Mouse (Mus musculus) liver, embryonic 12.5 days (tissue): ENCODE measurements around the gene Tmem126b. TPM values are rescaled to one million over a fixed set of nuclear protein-coding genes. Genes with fewer than 3 reads are reported as not detected.
A peak's percentile ranks its signal among the peaks of the same experiment; 100 is the strongest.

Source experiments
- ATAC-seq: fragments of 200-750 bp; cut with Nextera tagmentation; 2 replicates; pipeline ENCODE4 v1.8.0; 2017; ENCODE audit warnings: moderate number of reproducible peaks, mild to moderate bottlenecking, moderate library complexity
- H3K27ac ChIP-seq: fragments of 300-500 bp; sonication (generic); 2 replicates; pipeline ENCODE4 v1.5.1; 2016; ENCODE audit warnings: mild to moderate bottlenecking
- H3K27me3 ChIP-seq: fragments of 300-500 bp; sonication (generic); replicated peaks from 2 replicates; pipeline ENCODE4 v1.6.1; 2016; ENCODE audit warnings: mild to moderate bottlenecking, moderate library complexity
- H3K36me3 ChIP-seq: fragments of 300-500 bp; sonication (generic); 2 replicates; pipeline ENCODE4 v1.6.1; 2016; ENCODE audit warnings: mild to moderate bottlenecking, moderate library complexity
- H3K4me1 ChIP-seq: fragments of 300-500 bp; sonication (generic); 2 replicates; pipeline ENCODE4 v1.6.1; 2016
- H3K4me2 ChIP-seq: fragments of 300-500 bp; sonication (generic); 2 replicates; pipeline ENCODE4 v1.6.1; 2016; ENCODE audit warnings: mild to moderate bottlenecking, moderate library complexity
- H3K4me3 ChIP-seq: fragments of 300-500 bp; sonication (generic); 2 replicates; pipeline ENCODE4 v1.5.1; 2016; ENCODE audit warnings: mild to moderate bottlenecking, moderate library complexity
- H3K9ac ChIP-seq: fragments of 300-500 bp; sonication (generic); 2 replicates; pipeline ENCODE4 v1.6.1; 2016; ENCODE audit warnings: mild to moderate bottlenecking, moderate library complexity
- H3K9me3 ChIP-seq: fragments of 300-500 bp; sonication (generic); replicated peaks from 2 replicates; pipeline ENCODE4 v1.6.1; 2016; ENCODE audit warnings: mild to moderate bottlenecking, moderate library complexity
- WGBS: fragments of 180-500 bp; shearing (Covaris S2); methylation state at CpG from one replicate; pipeline ENCODE4 v1.1.7; 2016; ENCODE audit not compliant: insufficient replicate concordance; 5-methylcytosine and 5-hydroxymethylcytosine counted together
- polyA plus RNA-seq: library from polyadenylated mRNA; unstranded; fragments of >200 nt; fragmentation: Nextera tagmentation; extraction: Ambion mirVana; gene quantifications from 2 replicates; pipeline ENCODE4 v1.2.1, GENCODE M21; 2016

The Tmem126b gene
- polyA plus RNA-seq, 1 experiment from 2014 or later: 15.7 TPM

DNA sequence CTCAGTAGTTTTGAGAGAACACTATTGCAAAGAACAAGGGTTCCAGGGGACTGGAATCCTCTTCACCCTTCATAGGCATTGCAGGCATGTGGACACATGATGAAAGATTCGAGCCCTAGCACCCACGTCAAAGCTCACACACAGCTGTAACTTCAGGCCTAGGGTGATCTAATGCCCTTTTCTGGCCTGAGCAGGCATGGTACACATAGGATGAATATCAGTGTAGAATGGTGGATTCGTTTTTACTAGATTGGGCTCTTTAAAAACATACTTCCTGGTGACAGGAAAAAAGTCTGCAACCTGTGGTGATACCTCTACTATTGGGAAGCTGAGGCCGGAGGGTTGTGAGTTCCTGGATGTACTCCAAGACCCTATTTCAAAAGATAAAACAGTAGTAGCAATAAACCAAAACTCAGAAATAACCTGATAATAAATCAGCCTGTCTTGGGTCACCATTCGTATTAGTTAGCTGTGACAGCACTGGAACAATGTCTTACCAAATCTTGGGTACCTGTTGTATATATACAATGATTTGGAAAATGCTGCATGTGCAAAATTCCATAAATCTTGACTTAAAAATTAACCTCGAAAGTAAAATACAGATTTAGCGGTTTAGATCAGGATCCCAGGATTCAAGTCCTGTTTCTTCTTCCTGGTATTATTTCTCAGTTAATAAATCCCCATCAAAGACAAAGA lies 19.5 kb downstream of the Tmem126b start:
- Histone ChIP-seq H3K9ac (peak overlapping the region; percentile 75), H3K36me3 (peaks cover 30% of the 10 kb centered on the region), H3K27me3 (no peaks in the 10 kb centered on the region; the same call in 1 of the 2 replicates), H3K4me1 (peaks cover 31% of the 10 kb centered on the region), H3K27ac (peak overlapping the region; percentile 87), H3K9me3 (no peaks in the 10 kb centered on the region), H3K4me3 (peak overlapping the region; percentile 78), H3K4me2 (peak overlapping the region; percentile 80)
- WGBS: 25% methylated on average over 7 of the region's 7 CpGs
- ATAC-seq: no peak

DNA sequence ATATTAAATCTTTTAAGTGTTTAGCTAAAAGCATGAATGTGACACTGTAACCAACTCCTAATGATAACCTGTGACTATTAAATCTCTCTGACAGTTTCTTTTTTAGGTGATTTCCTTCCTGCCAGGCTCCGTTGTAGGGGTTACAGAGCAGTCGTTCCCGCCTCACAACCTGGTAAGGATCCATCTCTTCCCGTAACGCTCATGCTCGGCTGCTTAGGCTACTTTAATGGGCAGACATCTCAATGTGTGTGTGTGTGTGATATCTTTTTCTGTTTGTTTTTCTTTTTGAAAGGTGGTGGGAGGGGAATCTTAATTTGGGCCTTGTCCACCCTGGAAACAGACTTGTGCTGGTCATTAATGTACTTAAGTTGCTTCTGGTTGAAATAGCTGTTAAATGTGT lies 31.6 kb downstream of the Tmem126b start:
- H3K4me1 ChIP-seq: peaks cover 6% of the 10 kb centered on the region; the same call in 1 of the 2 replicates
- no peaks in the 10 kb centered on the region for H3K27me3 ChIP-seq
- under 1% methylated on average over 6 of the region's 6 CpGs for WGBS
- peak overlapping the region; percentile 87 for H3K4me2 ChIP-seq
- no peak for ATAC-seq
- no peaks in the 10 kb centered on the region for H3K9me3 ChIP-seq
- peak overlapping the region; percentile 98 for H3K4me3 ChIP-seq
- H3K9ac ChIP-seq: peak overlapping the region; percentile 99
- H3K27ac ChIP-seq: peak overlapping the region; percentile 95
- H3K36me3 ChIP-seq: peaks cover 23% of the 10 kb centered on the region

DNA sequence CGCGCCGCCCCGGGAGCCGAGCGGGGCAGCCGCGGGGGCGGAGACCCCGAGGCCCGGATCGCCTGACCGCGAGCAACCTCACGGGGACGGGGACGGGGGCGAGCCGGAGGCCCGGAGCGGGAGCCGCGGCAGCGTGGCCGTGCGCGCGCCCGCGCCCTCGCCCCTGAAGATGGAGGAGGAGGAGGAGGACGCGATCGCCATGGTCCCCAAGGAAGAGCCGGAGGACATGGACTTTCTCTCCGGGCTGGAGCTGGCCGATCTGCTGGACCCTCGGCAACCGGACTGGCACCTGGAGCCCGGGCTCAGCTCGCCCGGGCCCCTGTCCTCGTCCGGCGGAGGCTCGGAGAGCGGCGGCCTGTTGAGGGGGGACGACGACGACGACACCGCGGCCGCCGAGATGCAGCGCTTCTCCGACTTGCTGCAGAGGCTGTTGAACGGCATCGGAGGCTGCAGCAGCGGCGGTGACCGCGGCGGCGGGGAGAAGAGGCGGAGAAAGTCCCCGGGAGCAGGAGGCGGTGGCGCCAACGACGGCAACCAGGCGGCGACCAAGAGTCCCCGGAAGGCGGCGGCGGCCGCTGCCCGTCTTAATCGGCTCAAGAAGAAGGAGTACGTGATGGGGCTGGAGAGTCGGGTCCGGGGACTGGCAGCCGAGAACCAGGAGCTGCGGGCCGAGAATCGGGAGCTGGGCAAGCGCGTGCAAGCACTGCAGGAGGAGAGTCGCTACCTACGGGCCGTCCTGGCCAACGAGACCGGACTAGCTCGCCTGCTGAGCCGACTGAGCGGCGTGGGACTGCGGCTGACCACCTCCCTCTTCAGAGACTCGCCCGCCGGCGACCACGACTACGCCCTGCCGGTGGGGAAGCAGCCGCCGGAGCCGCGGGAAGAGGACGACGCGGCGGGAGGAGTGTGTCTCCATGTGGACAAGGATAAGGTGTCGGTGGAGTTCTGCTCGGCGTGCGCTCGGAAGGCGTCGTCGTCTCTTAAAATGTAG lies 32.4 kb downstream of the Tmem126b start:
- Histone ChIP-seq H3K36me3 (peaks cover 19% of the 10 kb centered on the region), H3K9me3 (no peaks in the 10 kb centered on the region), H3K9ac (peak overlapping the region; percentile 99), H3K4me3 (peak overlapping the region; percentile 98), H3K4me2 (peak overlapping the region; percentile 87), H3K4me1 (peaks cover 6% of the 10 kb centered on the region; the same call in 1 of the 2 replicates), H3K27ac (peak overlapping the region; percentile 95), H3K27me3 (no peaks in the 10 kb centered on the region)
- WGBS: under 1% methylated on average over 123 of the region's 123 CpGs
- peak; percentile 69 for ATAC-seq

DNA sequence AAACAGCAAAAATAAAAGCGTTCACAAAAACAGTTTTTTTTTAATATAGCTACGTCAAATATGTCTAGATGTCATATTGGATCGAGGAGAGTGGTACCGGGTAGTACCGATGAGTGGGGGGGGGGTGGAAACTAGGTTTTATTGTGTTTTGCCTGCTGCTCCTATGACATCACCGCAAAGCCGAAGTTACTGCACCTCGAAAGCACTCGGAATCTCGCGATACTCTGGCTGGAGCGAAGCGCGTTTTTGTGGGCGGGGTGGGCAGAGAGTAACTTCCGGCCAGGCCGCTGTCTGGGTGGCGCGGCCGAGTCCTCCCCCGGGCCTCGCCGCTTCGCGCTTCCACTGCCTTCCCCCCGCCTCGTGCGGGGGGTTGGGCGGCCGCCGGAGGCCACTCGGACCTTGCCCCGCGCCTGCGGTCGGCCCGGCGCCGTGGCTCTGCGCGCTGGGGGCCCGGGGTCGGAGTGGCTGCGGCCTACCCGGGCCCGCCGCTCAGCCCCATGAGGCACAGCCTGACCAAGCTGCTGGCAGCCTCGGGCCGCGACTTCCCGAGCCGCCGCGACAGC lies 33.2 kb downstream of the Tmem126b start, which contains the start of gene Crebzf:
Gene Crebzf, plus strand, starts transcription at position 212 of the 563 bp plus-strand sequence.
- Histone ChIP-seq H3K4me1 (peaks cover 6% of the 10 kb centered on the region; the same call in 1 of the 2 replicates), H3K4me2 (peak within 1 kb of the TSS; percentile 87), H3K27ac (peak within 1 kb of the TSS; percentile 95), H3K27me3 (no peaks in the 10 kb centered on the region), H3K36me3 (peaks cover 13% of the 10 kb centered on the region), H3K4me3 (peak within 1 kb of the TSS; percentile 98), H3K9me3 (no peaks in the 10 kb centered on the region), H3K9ac (peak within 1 kb of the TSS; percentile 99)
- ATAC-seq: peak; percentile 92
- WGBS: under 1% methylated on average over 52 of the region's 54 CpGs

DNA sequence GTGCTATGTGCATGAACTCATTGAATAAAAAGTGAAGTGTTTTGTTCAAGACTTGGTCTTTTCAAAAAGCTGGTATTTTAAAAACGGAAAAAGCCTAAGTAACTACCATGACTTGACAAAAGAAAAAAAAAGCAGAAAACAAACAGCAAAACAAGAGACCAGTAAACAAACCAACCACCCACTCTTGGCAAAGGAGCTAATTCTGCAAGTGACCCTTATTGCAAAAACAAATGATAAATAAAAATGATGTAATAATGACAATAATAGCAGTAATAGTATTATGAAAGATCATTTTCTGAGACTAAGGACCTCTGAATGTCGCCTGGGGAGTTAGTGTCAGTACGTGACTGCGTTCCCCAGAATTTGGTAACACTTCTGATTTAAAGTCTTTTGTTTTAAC lies 33.7 kb downstream of the Tmem126b start:
- Histone ChIP-seq H3K27me3 (no peaks in the 10 kb centered on the region), H3K9me3 (no peaks in the 10 kb centered on the region), H3K27ac (peak overlapping the region; percentile 78), H3K4me1 (peaks cover 4% of the 10 kb centered on the region; the same call in 1 of the 2 replicates), H3K9ac (peak overlapping the region; percentile 99), H3K4me3 (peak overlapping the region; percentile 98), H3K4me2 (peak overlapping the region; percentile 87), H3K36me3 (peaks cover 8% of the 10 kb centered on the region)
- WGBS: 15% methylated on average over 4 of the region's 4 CpGs
- ATAC-seq: no peak

DNA sequence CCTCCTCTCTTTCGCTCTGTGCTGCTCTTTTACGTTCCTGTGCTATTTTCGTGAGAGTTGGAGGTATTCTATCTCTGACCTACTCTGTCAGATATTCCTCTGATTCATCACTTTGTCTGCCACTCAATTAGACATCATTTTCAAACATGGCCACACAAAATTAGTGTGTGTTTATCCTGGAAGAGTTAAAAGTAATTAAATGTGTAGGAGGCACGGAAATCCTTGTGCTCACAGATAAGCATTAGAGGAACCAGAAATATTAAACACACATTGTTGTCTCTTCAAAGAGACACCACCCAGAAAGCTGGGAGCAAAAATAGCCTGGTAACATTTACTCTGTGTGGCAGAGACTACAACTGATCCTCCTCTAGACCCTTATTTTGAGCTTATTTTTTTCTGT lies 35.8 kb downstream of the Tmem126b start:
- 81% methylated on average over 4 of the region's 4 CpGs for WGBS

DNA sequence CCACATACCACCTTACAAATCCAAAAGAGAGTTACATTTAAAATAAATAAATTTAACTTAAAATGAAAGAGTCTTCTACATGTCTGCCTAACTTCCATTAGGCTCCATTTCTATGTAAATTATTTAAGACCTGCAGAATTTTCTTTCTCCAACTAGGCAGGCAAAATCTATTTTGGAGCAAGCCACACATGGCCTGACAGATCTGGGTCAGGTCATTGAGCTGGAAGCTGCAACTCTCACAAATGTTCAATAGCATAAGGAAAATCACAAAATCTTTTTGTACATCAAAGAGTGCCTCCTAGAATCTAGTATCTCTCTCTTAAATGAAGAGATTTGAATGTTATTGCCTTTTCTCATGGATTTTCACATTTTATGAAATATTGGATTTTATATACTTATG lies 43.6 kb downstream of the Tmem126b start:
- Histone ChIP-seq H3K9ac (no peak overlapping the region), H3K27me3 (peaks cover 2% of the 10 kb centered on the region; the same call in 1 of the 2 replicates), H3K27ac (no peak overlapping the region), H3K4me2 (no peak overlapping the region), H3K9me3 (no peaks in the 10 kb centered on the region), H3K4me1 (no peaks in the 10 kb centered on the region), H3K4me3 (no peak overlapping the region), H3K36me3 (no peaks in the 10 kb centered on the region)
- ATAC-seq: no peak

More for the DNA sequence above, 35.8 kb downstream of the Tmem126b start:
- Histone ChIP-seq H3K9me3 (no peaks in the 10 kb centered on the region), H3K9ac (no peak overlapping the region), H3K4me1 (no peaks in the 10 kb centered on the region), H3K27me3 (no peaks in the 10 kb centered on the region), H3K4me2 (no peak overlapping the region), H3K36me3 (0 out of 2 replicates have a peak, but pooled peaks cover 3% of the 10 kb centered on the region), H3K4me3 (no peak overlapping the region), H3K27ac (no peak overlapping the region)
- ATAC-seq: no peak

DNA sequence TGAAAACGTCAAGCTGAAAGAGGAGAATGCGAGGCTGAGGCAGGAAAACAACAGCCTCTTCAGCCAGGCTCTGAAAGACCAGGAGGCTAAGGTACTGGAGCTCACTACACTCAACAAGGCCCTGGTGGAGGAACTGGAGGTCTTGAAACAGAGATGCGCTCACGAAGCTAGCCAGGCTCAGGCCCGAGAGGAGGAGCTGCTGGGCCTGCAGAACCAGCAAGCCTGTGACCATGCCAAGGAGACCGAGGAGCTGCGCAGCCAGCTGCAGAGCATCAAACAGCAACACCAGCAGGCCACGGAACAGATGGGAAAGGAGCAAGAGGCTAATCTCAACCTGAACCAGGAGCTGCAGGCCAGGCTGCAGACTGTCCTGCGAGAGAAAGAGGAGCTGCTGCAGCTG lies 48.8 kb downstream of the Tmem126b start:
- peaks cover 8% of the 10 kb centered on the region; the same call in 1 of the 2 replicates for H3K27me3 ChIP-seq
- no peak overlapping the region for H3K27ac ChIP-seq
- no peak overlapping the region for H3K4me3 ChIP-seq
- no peaks in the 10 kb centered on the region for H3K9me3 ChIP-seq
- ATAC-seq: no peak
- WGBS: 45% methylated on average over 9 of the region's 9 CpGs
- no peaks in the 10 kb centered on the region for H3K36me3 ChIP-seq
- peak overlapping the region; percentile 56 for H3K4me2 ChIP-seq
- H3K9ac ChIP-seq: no peak overlapping the region; the same call in 1 of the 2 replicates
- no peaks in the 10 kb centered on the region for H3K4me1 ChIP-seq

DNA sequence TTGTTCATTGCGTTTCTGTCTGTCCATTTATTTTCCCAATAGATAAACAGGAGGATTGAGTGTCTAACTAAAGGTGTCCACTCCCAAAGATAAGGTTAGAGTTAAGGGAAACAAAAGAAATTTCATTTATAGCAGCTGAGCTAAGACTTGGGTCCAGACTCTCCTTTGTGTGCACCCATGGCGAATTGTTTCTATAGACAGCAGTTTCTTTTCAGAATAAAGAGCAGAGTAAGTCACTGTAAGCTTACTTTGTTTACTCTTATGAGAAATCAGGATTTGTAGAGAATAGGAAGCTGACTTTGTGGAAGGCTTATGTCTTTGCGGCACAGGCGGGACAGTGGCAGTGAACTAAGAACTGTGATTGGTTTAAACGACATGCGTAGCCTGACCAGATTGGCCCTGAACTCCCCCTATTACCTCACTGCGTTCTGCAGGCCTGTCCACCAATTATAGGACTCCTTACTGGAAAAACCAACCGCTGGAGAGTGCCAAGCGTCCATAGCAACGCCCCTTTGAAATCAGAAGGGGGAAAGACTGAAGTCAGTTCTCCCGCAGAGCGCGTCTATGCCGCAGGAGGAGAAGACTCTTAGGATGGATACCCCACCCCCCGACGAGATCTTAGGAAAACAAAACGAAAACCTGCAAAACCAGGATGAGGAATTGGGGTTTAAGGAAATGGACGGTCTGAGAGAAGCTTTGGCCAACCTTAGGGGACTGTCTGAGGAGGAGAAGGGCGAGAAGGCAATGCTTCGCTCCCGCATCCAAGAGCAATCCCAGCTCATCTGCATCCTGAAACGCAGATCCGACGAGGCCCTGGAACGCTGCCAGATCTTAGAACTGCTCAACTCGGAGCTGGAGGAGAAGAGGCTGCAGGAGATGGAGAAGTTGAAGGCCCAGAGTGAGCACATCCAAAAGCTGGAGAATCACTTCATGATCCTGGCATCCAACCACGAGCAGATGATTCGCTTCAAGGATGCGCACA lies 49.5 kb downstream of the Tmem126b start, which contains the start of gene Ccdc89:
Gene Ccdc89, plus strand, starts transcription at position 558 of the 982 bp plus-strand sequence.
- H3K4me1 ChIP-seq: no peaks in the 10 kb centered on the region
- no peak within 1 kb of the TSS for H3K27ac ChIP-seq
- peak within 1 kb of the TSS; percentile 56 for H3K4me2 ChIP-seq
- H3K9ac ChIP-seq: no peak within 1 kb of the TSS; the same call in 1 of the 2 replicates
- peak within 1 kb of the TSS; percentile 31 for H3K4me3 ChIP-seq
- peaks cover 8% of the 10 kb centered on the region; the same call in 1 of the 2 replicates for H3K27me3 ChIP-seq
- no peaks in the 10 kb centered on the region for H3K9me3 ChIP-seq
- WGBS: 20% methylated on average over 29 of the region's 29 CpGs
- ATAC-seq: peak; percentile 84
- no peaks in the 10 kb centered on the region for H3K36me3 ChIP-seq
